Mouse (Mus musculus) kidney, postnatal 0 days (tissue): ENCODE measurements at regions not wholly inside any gene's neighbourhood (a gene's known extent, or its start where the extent isn't known, plus 50 kb on each side); places are given as distances from the start of the nearest gene placed in this dataset.

ENCODE experiments used
- ATAC-seq: fragments of 200-750 bp; cut with Nextera tagmentation; replicated peaks from 2 replicates; pipeline ENCODE4 v1.8.0; 2017; ENCODE audit warnings: low read depth, moderate number of reproducible peaks, moderate TSS enrichment, moderate library complexity; ENCODE audit not compliant: low FRiP score
- DNase-seq: peaks from one replicate; pipeline ENCODE4 v3.0.0-alpha.2; 2016; ENCODE audit warnings: low spot score
- H3K27ac ChIP-seq: fragments of 300-500 bp; sonication (generic); 2 replicates; pipeline ENCODE4 v1.5.1; 2014; ENCODE audit warnings: mild to moderate bottlenecking
- H3K27me3 ChIP-seq: fragments of 300-500 bp; sonication (generic); 2 replicates; pipeline ENCODE4 v1.6.1; 2014; ENCODE audit warnings: low read length, mixed read lengths; ENCODE audit not compliant: insufficient read depth
- H3K36me3 ChIP-seq: fragments of 300-500 bp; sonication (generic); 2 replicates; pipeline ENCODE4 v1.6.1; 2014; ENCODE audit warnings: low read length, mixed read lengths; ENCODE audit not compliant: insufficient read depth
- H3K4me1 ChIP-seq: fragments of 300-500 bp; sonication (generic); replicated peaks from 2 replicates; pipeline ENCODE4 v1.6.1; 2014; ENCODE audit warnings: antibody characterized with exemption, low read length, mixed read lengths; ENCODE audit not compliant: insufficient read depth
- H3K4me2 ChIP-seq: fragments of 300-500 bp; sonication (generic); 2 replicates; pipeline ENCODE4 v1.6.1; 2014; ENCODE audit warnings: mild to moderate bottlenecking, low read length, moderate library complexity, mixed read lengths
- H3K4me3 ChIP-seq: fragments of 300-500 bp; sonication (generic); replicated peaks from 2 replicates; pipeline ENCODE4 v1.5.1; 2014; ENCODE audit warnings: low read depth, low read length
- H3K9ac ChIP-seq: fragments of 300-500 bp; sonication (generic); 2 replicates; pipeline ENCODE4 v1.6.1; 2014; ENCODE audit warnings: low read depth, low read length
- H3K9me3 ChIP-seq: fragments of 300-500 bp; sonication (generic); replicated peaks from 2 replicates; pipeline ENCODE4 v1.6.1; 2016; ENCODE audit warnings: low read length, inconsistent platforms, mixed read lengths
- CTCF ChIP-seq: IDR thresholded peaks from 2 replicates; pipeline ENCODE4 v1.5.1; 2016; ENCODE audit warnings: antibody characterized with exemption, low read depth, mild to moderate bottlenecking, moderate library complexity
- WGBS: fragments of 180-500 bp; shearing (Covaris S2); extraction: QIAGEN DNeasy Blood & Tissue Kit; methylation state at CpG from one replicate; pipeline ENCODE4 v1.1.7; 2014; 5-methylcytosine and 5-hydroxymethylcytosine counted together

- TF ChIP-seq CTCF: no peak
- Histone ChIP-seq H3K4me3 (no peak overlapping the region), H3K9me3 (no peaks in the 10 kb centered on the region), H3K27me3 (no peaks in the 10 kb centered on the region), H3K36me3 (no peaks in the 10 kb centered on the region), H3K9ac (no peak overlapping the region), H3K4me1 (no peaks in the 10 kb centered on the region), H3K27ac (no peak overlapping the region), H3K4me2 (no peak overlapping the region)
- ATAC-seq: no peak
- WGBS: 33% methylated on average over 7 of the region's 7 CpGs
- peak; percentile 72 for DNase-seq
Observed at GRCm38 (mm10) chr8:103897463-103897862, 204.0 kb upstream of the Cdh5 start.

- WGBS: 83% methylated on average over 1 of the region's 1 CpGs
- TF ChIP-seq CTCF: no peak
- no peak overlapping the region for H3K9ac ChIP-seq
- H3K4me1 ChIP-seq: no peaks in the 10 kb centered on the region
- ATAC-seq: no peak
- H3K4me2 ChIP-seq: no peak overlapping the region
- H3K27me3 ChIP-seq: no peaks in the 10 kb centered on the region
- no peaks in the 10 kb centered on the region for H3K9me3 ChIP-seq
- no peak for DNase-seq
- H3K4me3 ChIP-seq: no peak overlapping the region
- no peaks in the 10 kb centered on the region for H3K36me3 ChIP-seq
- no peak overlapping the region for H3K27ac ChIP-seq
Observed at GRCm38 (mm10) chr8:103902516-103902915, 198.9 kb upstream of the Cdh5 start.

- Histone ChIP-seq H3K4me2 (no peak overlapping the region), H3K9ac (no peak overlapping the region), H3K36me3 (no peaks in the 10 kb centered on the region), H3K4me3 (no peak overlapping the region), H3K4me1 (no peaks in the 10 kb centered on the region), H3K27me3 (no peaks in the 10 kb centered on the region), H3K27ac (no peak overlapping the region), H3K9me3 (no peaks in the 10 kb centered on the region)
- TF ChIP-seq CTCF: no peak
- DNase-seq (no peak), ATAC-seq (no peak)
- WGBS: 63% methylated on average over 5 of the region's 5 CpGs
Observed at GRCm38 (mm10) chr8:103903635-103904034, 197.8 kb upstream of the Cdh5 start.

GRCm38 (mm10) chr8:103907662-103908061, 193.8 kb upstream of the Cdh5 start:
- no peaks in the 10 kb centered on the region for H3K36me3 ChIP-seq
- WGBS: 70% methylated on average over 4 of the region's 4 CpGs
- no peak overlapping the region for H3K4me3 ChIP-seq
- no peak overlapping the region for H3K4me2 ChIP-seq
- no peak for TF ChIP-seq CTCF
- H3K9me3 ChIP-seq: no peaks in the 10 kb centered on the region
- DNase-seq (no peak), ATAC-seq (no peak)
- no peak overlapping the region for H3K9ac ChIP-seq
- H3K4me1 ChIP-seq: no peaks in the 10 kb centered on the region
- H3K27me3 ChIP-seq: no peaks in the 10 kb centered on the region
- no peak overlapping the region for H3K27ac ChIP-seq

- no peak overlapping the region for H3K4me2 ChIP-seq
- no peaks in the 10 kb centered on the region for H3K9me3 ChIP-seq
- no peak overlapping the region for H3K9ac ChIP-seq
- TF ChIP-seq CTCF: no peak
- no peak for DNase-seq
- no peaks in the 10 kb centered on the region for H3K27me3 ChIP-seq
- no peaks in the 10 kb centered on the region for H3K36me3 ChIP-seq
- H3K4me1 ChIP-seq: no peaks in the 10 kb centered on the region
- 86% methylated on average over 2 of the region's 2 CpGs for WGBS
- no peak overlapping the region for H3K27ac ChIP-seq
- ATAC-seq: no peak
- no peak overlapping the region for H3K4me3 ChIP-seq
Observed at GRCm38 (mm10) chr8:103911287-103912015, 190.0 kb upstream of the Cdh5 start.

- DNase-seq: no peak
Observed at GRCm38 (mm10) chr8:103912983-103913926, 188.2 kb upstream of the Cdh5 start.

More at GRCm38 (mm10) chr8:103912983-103913926, 188.2 kb upstream of the Cdh5 start:
- Histone ChIP-seq H3K27ac (no peak overlapping the region), H3K4me1 (no peaks in the 10 kb centered on the region), H3K9ac (no peak overlapping the region), H3K4me2 (no peak overlapping the region), H3K9me3 (no peaks in the 10 kb centered on the region), H3K27me3 (no peaks in the 10 kb centered on the region), H3K4me3 (no peak overlapping the region), H3K36me3 (no peaks in the 10 kb centered on the region)
- 76% methylated on average over 9 of the region's 9 CpGs for WGBS
- no peak for TF ChIP-seq CTCF
- ATAC-seq: no peak
